20 mouse cellular contexts compared by ENCODE assay signal in the genomic region with DNA sequence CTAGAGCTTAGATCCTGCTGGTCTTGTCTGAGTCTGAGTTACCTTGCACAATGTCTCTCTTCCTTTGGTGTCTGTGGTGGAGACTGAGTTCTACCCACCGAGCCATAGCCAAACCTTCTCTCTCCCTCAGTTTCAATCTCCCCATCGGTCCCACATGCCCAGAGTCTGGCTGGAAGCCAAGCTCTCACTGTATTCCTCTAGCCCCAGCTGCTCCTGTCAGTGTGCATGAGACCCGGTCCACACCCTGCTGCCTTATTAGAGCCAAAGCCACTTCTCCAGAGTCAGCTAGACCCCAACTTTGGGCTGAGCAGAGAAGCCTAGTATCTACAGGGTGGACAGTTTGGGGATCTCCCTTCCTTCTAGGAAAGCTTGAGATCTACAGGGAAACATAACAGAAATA. TPM values are rescaled to one million over a fixed set of nuclear protein-coding genes. Genes with fewer than 3 reads are reported as not detected.
DNase-seq lines count a peak whose midpoint lies in the region; ATAC-seq and TF ChIP-seq lines count a peak whose summit lies in the region.
"Had no signal": no experiment of that assay in that cellular context is flagged by ENCODE, and none has a peak within 500 bp of the region (broad histone marks: within the 10 kb centered on the region; RNA-seq: fewer than 3 reads in every experiment).

No protein-coding gene starts in this region.

- peak; percentile 41 for DNase-seq in forebrain, embryonic 14.5 days (ENCODE audit: low spot score)
- DNase-seq in lung, embryonic 14.5 days, result peak; percentile 62
- no peak for DNase-seq in lung, postnatal 25 days (ENCODE audit: low spot score)
- no peak for DNase-seq in ovary, postnatal 10 days (ENCODE audit: low spot score)
- DNase-seq: adrenal gland, postnatal 25 days; cerebellum, adult 9-10 months; kidney, adult 18-20 months; kidney, postnatal 25 days; right cerebral cortex, postnatal 14 days had no signal

- H3K9ac ChIP-seq in forebrain, embryonic 14.5 days (ENCODE audit: low read length), result no peak overlapping the region
- no peak overlapping the region for H3K9ac ChIP-seq in forebrain, embryonic 16.5 days (replicated peaks; ENCODE audit: low read depth, low read length)
- H3K9ac ChIP-seq in lung, embryonic 14.5 days, result no peak overlapping the region
- H3K9ac ChIP-seq: embryonic facial prominence, embryonic 12.5 days; heart, embryonic 12.5 days; limb, embryonic 13.5 days; liver, embryonic 15.5 days; midbrain, embryonic 12.5 days had no signal

- ATAC-seq in forebrain, embryonic 14.5 days, result peak; percentile 40; the same call in 1 of the 2 replicates
- no peak for ATAC-seq in forebrain, embryonic 16.5 days
- ATAC-seq in lung, embryonic 14.5 days (ENCODE audit: insufficient read depth), result no peak
- peak; percentile 25 for ATAC-seq in CD4-positive, CD25-positive, alpha-beta regulatory T cell, adult 4 months
- ATAC-seq in inflammation-experienced regulatory T-cells, adult 6 months, result peak; percentile 14
- ATAC-seq: hindbrain, embryonic 16.5 days had no signal

- no peak overlapping the region for H3K4me2 ChIP-seq in forebrain, embryonic 14.5 days (ENCODE audit: low read length)
- H3K4me2 ChIP-seq in forebrain, embryonic 16.5 days (ENCODE audit: low read length), result no peak overlapping the region
- H3K4me2 ChIP-seq in lung, embryonic 14.5 days, result no peak overlapping the region
- H3K4me2 ChIP-seq: embryonic facial prominence, embryonic 12.5 days; heart, embryonic 12.5 days; limb, embryonic 13.5 days; liver, embryonic 15.5 days; midbrain, embryonic 12.5 days had no signal

- TF ChIP-seq CTCF in lung, embryonic 14.5 days (IDR thresholded peaks at IDR 0.05; ENCODE audit: low read depth), result no peak

- H3K36me3 ChIP-seq in forebrain, embryonic 14.5 days (ENCODE audit: control insufficient read depth, insufficient read depth, low read length), result no peaks in the 10 kb centered on the region
- no peaks in the 10 kb centered on the region for H3K36me3 ChIP-seq in forebrain, embryonic 16.5 days (ENCODE audit: control insufficient read depth, insufficient read depth)
- no peaks in the 10 kb centered on the region for H3K36me3 ChIP-seq in lung, embryonic 14.5 days (ENCODE audit: insufficient read depth)
- H3K36me3 ChIP-seq: embryonic facial prominence, embryonic 12.5 days; heart, embryonic 12.5 days; limb, embryonic 13.5 days; liver, embryonic 15.5 days; midbrain, embryonic 12.5 days had no signal

- H3K27ac ChIP-seq in forebrain, embryonic 14.5 days (ENCODE audit: low read depth, low read length), result no peak overlapping the region
- no peak overlapping the region for H3K27ac ChIP-seq in forebrain, embryonic 16.5 days (ENCODE audit: low read length)
- no peak overlapping the region for H3K27ac ChIP-seq in lung, embryonic 14.5 days (ENCODE audit: low read depth)
- H3K27ac ChIP-seq: embryonic facial prominence, embryonic 12.5 days; left cerebral cortex, adult 2 months; limb, embryonic 13.5 days; liver, embryonic 15.5 days; midbrain, embryonic 12.5 days; stomach, postnatal 0 days had no signal

- no peaks in the 10 kb centered on the region for H3K4me1 ChIP-seq in forebrain, embryonic 14.5 days (ENCODE audit: control insufficient read depth, insufficient read depth, low read length)
- no peaks in the 10 kb centered on the region for H3K4me1 ChIP-seq in forebrain, embryonic 16.5 days (replicated peaks; ENCODE audit: control insufficient read depth, insufficient read depth, low read length)
- peaks cover 5% of the 10 kb centered on the region; the same call in 1 of the 2 replicates for H3K4me1 ChIP-seq in lung, embryonic 14.5 days (ENCODE audit: insufficient read depth)
- H3K4me1 ChIP-seq: heart, embryonic 12.5 days; liver, embryonic 15.5 days; midbrain, embryonic 12.5 days had no signal

- no peaks in the 10 kb centered on the region for H3K27me3 ChIP-seq in forebrain, embryonic 14.5 days (replicated peaks; ENCODE audit: control insufficient read depth, insufficient read depth, low read length)
- no peaks in the 10 kb centered on the region for H3K27me3 ChIP-seq in forebrain, embryonic 16.5 days (replicated peaks; ENCODE audit: control insufficient read depth, insufficient read depth, low read length)
- no peaks in the 10 kb centered on the region for H3K27me3 ChIP-seq in lung, embryonic 14.5 days (ENCODE audit: insufficient read depth, low read length)
- H3K27me3 ChIP-seq: embryonic facial prominence, embryonic 12.5 days; liver, embryonic 15.5 days; midbrain, embryonic 12.5 days had no signal

- H3K9me3 ChIP-seq in forebrain, embryonic 14.5 days (replicated peaks; ENCODE audit: control insufficient read depth, low read length), result no peaks in the 10 kb centered on the region
- no peaks in the 10 kb centered on the region for H3K9me3 ChIP-seq in forebrain, embryonic 16.5 days (ENCODE audit: control insufficient read depth, low read length)
- H3K9me3 ChIP-seq in lung, embryonic 14.5 days (ENCODE audit: low read depth, low read length), result no peaks in the 10 kb centered on the region
- H3K9me3 ChIP-seq: embryonic facial prominence, embryonic 12.5 days; heart, embryonic 12.5 days; limb, embryonic 13.5 days; liver, embryonic 15.5 days; midbrain, embryonic 12.5 days had no signal

- 46% methylated on average over 3 of the region's 3 CpGs for WGBS in forebrain, embryonic 14.5 days
- 35% methylated on average over 3 of the region's 3 CpGs for WGBS in forebrain, embryonic 16.5 days
- WGBS in lung, embryonic 14.5 days, result 21% methylated on average over 3 of the region's 3 CpGs

- H3K4me3 ChIP-seq in forebrain, embryonic 14.5 days (ENCODE audit: low read depth, low read length), result no peak overlapping the region
- no peak overlapping the region for H3K4me3 ChIP-seq in forebrain, embryonic 16.5 days (replicated peaks; ENCODE audit: low read length)
- no peak overlapping the region for H3K4me3 ChIP-seq in lung, embryonic 14.5 days (ENCODE audit: low read depth, low read length)
- H3K4me3 ChIP-seq: embryonic facial prominence, embryonic 12.5 days; heart, embryonic 12.5 days; left cerebral cortex, adult 2 months; limb, embryonic 13.5 days; liver, embryonic 15.5 days; midbrain, embryonic 12.5 days had no signal

RNA-seq across cellular contexts. Expression of gene Tmem18, which starts 14.7 kb away (rescaled TPM):
- polyA plus RNA-seq in forebrain, embryonic 14.5 days (2014; fragmentation: Nextera tagmentation; extraction: Ambion mirVana), result 23.8 and 26.2 TPM in 2 replicates
- 32.2 and 32.6 TPM in 2 replicates for polyA plus RNA-seq in forebrain, embryonic 16.5 days (2015; fragmentation: Nextera tagmentation; extraction: Ambion mirVana)
- polyA plus RNA-seq in lung, embryonic 14.5 days (2014; fragmentation: Nextera tagmentation; extraction: Ambion mirVana), result 31.1 and 34.0 TPM in 2 replicates
- polyA plus RNA-seq in CD4-positive, CD25-positive, alpha-beta regulatory T cell, adult 4 months (2017; shearing (Covaris generic)), result 10 to 100 TPM; 15.0 to 22.0 TPM
- 10 to 100 TPM; 16.8 to 22.4 (median 17.9) TPM for polyA plus RNA-seq in inflammation-experienced regulatory T-cells, adult 6 months (2017; shearing (Covaris generic))

Comparison
In these comparisons a context has a peak if more than half of its experiments do, and no peak if none do; other contexts are left out.
1. ATAC-seq: peak in forebrain, embryonic 14.5 days (single experiment), CD4-positive, CD25-positive, alpha-beta regulatory T cell, adult 4 months (single experiment) and inflammation-experienced regulatory T-cells, adult 6 months (single experiment); none in forebrain, embryonic 16.5 days (single experiment) and lung, embryonic 14.5 days (single experiment).
2. DNase-seq: peak in forebrain, embryonic 14.5 days (single experiment) and lung, embryonic 14.5 days (single experiment); none in lung, postnatal 25 days (single experiment) and ovary, postnatal 10 days (single experiment).